Mouse (Mus musculus): Measurements from ENCODE around the gene Rgma.

DNA sequence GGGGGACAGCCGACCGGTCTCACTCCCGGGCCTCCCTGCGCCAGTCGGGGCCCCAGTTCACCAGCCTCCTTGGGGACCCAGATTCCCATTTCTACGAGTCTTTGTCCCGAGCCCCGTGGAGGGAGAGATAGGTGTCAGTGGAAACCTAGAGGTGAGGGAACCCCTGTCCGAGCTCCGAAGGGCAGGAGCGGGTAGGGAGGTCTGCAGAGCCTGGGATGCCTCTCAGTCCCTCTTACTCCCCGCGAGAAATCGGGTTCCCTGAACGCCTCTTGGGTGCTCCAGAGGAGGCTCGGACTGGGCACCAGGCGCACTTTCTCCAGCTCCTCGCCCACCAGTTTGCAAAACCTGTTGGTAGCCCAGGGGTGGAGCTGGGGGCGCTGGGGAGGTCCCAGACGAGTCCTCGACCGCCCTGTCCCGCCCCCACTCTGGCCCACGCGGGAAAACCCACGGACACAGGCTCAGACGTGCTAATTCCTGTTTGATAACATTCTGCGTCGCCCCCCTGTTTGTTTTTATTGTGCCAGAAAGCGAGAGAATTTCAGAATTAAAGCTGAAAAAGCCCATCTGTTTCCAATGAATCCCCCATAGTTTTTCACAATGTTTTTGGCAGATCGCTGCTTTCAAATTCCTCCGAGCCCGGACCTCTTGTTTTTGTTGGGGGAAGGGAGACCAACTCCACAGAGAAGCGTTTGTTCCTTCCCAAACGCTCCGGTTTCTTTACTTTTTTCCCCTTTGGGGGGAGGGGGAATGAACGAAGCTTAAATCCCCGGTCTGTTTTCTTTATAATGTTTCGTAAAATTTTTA, 16.4 kb downstream of the Rgma start:
- TF ChIP-seq CTCF (IDR thresholded peaks at IDR 0.05; ENCODE audit: extremely low read depth, insufficient read depth, insufficient read length, insufficient replicate concordance), result no peak
- no peak for TF ChIP-seq POLR2A (IDR thresholded peaks at IDR 0.05; ENCODE audit: low read depth, low read length)
